Mouse (Mus musculus) left cerebral cortex, postnatal 36 days (tissue): ENCODE measurements at regions not wholly inside any gene's neighbourhood (a gene's known extent, or its start where the extent isn't known, plus 50 kb on each side); places are given as distances from the start of the nearest gene placed in this dataset.

Source experiments
- DNase-seq, 2 experiments: peaks; one replicate each; pipeline ENCODE4 v3.0.0; 2021 to 2022; ENCODE audit warnings: low spot score in 2 of 2, mixed read lengths in 1 of 2
- intact Hi-C: fragments of 180-260 bp; cut with DNase I; formaldehyde crosslinking; loops from one replicate; pipeline ENCODE4 v1.15.1; 2025

GRCm38 (mm10) chr12:107713191-107713590 lies 224.8 kb downstream of the 3110018I06Rik start:
- intact Hi-C loops = no loop called here
- no peak for DNase-seq

- no peak for DNase-seq
- intact Hi-C loops = no loop called here
Measured at GRCm38 (mm10) chr12:107714846-107715245, 226.4 kb downstream of the 3110018I06Rik start.

- intact Hi-C loops = no loop called here
- DNase-seq = no peak
Measured at GRCm38 (mm10) chr12:107715871-107716270, 227.4 kb downstream of the 3110018I06Rik start.

GRCm38 (mm10) chr12:107720941-107721340 lies 232.5 kb downstream of the 3110018I06Rik start:
- intact Hi-C loops = no loop called here
- DNase-seq = no peak

GRCm38 (mm10) chr12:107723062-107723859 lies 234.8 kb downstream of the 3110018I06Rik start:
- intact Hi-C loops = no loop called here
- DNase-seq = no peak

GRCm38 (mm10) chr12:107723860-107724320 lies 235.5 kb downstream of the 3110018I06Rik start:
- intact Hi-C loops = no loop called here
- no peak for DNase-seq

- DNase-seq = no peak
- intact Hi-C loops = no loop called here
Measured at GRCm38 (mm10) chr12:107724467-107724866, 236.0 kb downstream of the 3110018I06Rik start.

GRCm38 (mm10) chr12:107728865-107729264 lies 240.4 kb downstream of the 3110018I06Rik start:
- intact Hi-C loops = no loop called here

GRCm38 (mm10) chr12:107729301-107729700 lies 240.9 kb downstream of the 3110018I06Rik start:
- no peak for DNase-seq
- intact Hi-C loops = no loop called here

More at GRCm38 (mm10) chr12:107728865-107729264, 240.4 kb downstream of the 3110018I06Rik start:
- no peak for DNase-seq

- no peak for DNase-seq
- intact Hi-C loops = no loop called here
Measured at GRCm38 (mm10) chr12:107730940-107731339, 242.5 kb downstream of the 3110018I06Rik start.

GRCm38 (mm10) chr12:107734536-107734935 lies 246.1 kb downstream of the 3110018I06Rik start:
- intact Hi-C loops = no loop called here

GRCm38 (mm10) chr12:107742641-107743040 lies 254.2 kb downstream of the 3110018I06Rik start:
- intact Hi-C loops = no loop called here
- DNase-seq = no peak

More at GRCm38 (mm10) chr12:107734536-107734935, 246.1 kb downstream of the 3110018I06Rik start:
- no peak for DNase-seq

- no peak for DNase-seq
Measured at GRCm38 (mm10) chr12:107744822-107745221, 256.4 kb downstream of the 3110018I06Rik start.

GRCm38 (mm10) chr12:107748481-107749380 lies 254.7 kb downstream of the Bcl11b start:
- intact Hi-C loops = no loop called here
- no peak for DNase-seq

More at GRCm38 (mm10) chr12:107744822-107745221, 256.4 kb downstream of the 3110018I06Rik start:
- intact Hi-C loops = no loop called here

GRCm38 (mm10) chr12:107749381-107750085 lies 253.9 kb downstream of the Bcl11b start:
- intact Hi-C loops = loop anchor here (10.0 kb wide), 1 partner anchor 245 kb away; no protein-coding TSS in a partner anchor

GRCm38 (mm10) chr12:107750285-107750927 lies 253.0 kb downstream of the Bcl11b start:
- DNase-seq = no peak
- intact Hi-C loops = loop anchor here (10.0 kb wide), 1 partner anchor 244 kb away; no protein-coding TSS in a partner anchor

More at GRCm38 (mm10) chr12:107749381-107750085, 253.9 kb downstream of the Bcl11b start:
- DNase-seq = peak; percentile 25 to 27

- intact Hi-C loops = loop anchor here (10.0 kb wide), 1 partner anchor 243 kb away; no protein-coding TSS in a partner anchor
- no peak for DNase-seq
Measured at GRCm38 (mm10) chr12:107752126-107752525, 251.3 kb downstream of the Bcl11b start.

- intact Hi-C loops = loop anchor here (10.0 kb wide), 1 partner anchor 242 kb away; no protein-coding TSS in a partner anchor
- no peak for DNase-seq
Measured at GRCm38 (mm10) chr12:107752587-107752986, 250.8 kb downstream of the Bcl11b start.

- DNase-seq = no peak
- intact Hi-C loops = loop anchor here (10.0 kb wide), 1 partner anchor 242 kb away; no protein-coding TSS in a partner anchor
Measured at GRCm38 (mm10) chr12:107753022-107753421, 250.4 kb downstream of the Bcl11b start.
